Mouse (Mus musculus) heart, embryonic 16.5 days (tissue): ENCODE data around the gene Osbp. TPM values are rescaled to one million over a fixed set of nuclear protein-coding genes. Genes with fewer than 3 reads are reported as not detected.
"Not testable (repeated sequence)": the region's sequence is repeated elsewhere in the genome, so short reads cannot be mapped to it uniquely, and the experiment has no call there.

Experiments
- ATAC-seq: fragments of 200-750 bp; cut with Nextera tagmentation; replicated peaks from 2 replicates; pipeline ENCODE4 v1.8.0; 2017; ENCODE audit warnings: moderate number of reproducible peaks; ENCODE audit not compliant: insufficient read depth, low FRiP score; ENCODE audit errors: extremely low read depth
- H3K27ac ChIP-seq: fragments of 300-500 bp; sonication (generic); 2 replicates; pipeline ENCODE4 v1.5.1; 2014; ENCODE audit warnings: mild to moderate bottlenecking, low read length, control low read depth, moderate library complexity
- H3K27me3 ChIP-seq: fragments of 300-500 bp; sonication (generic); 2 replicates; pipeline ENCODE4 v1.6.1; 2014; ENCODE audit warnings: low read length, mixed read lengths; ENCODE audit not compliant: control insufficient read depth, insufficient read depth
- H3K36me3 ChIP-seq: fragments of 300-500 bp; sonication (generic); 2 replicates; pipeline ENCODE4 v1.6.1; 2014; ENCODE audit not compliant: control insufficient read depth, insufficient read depth
- H3K4me1 ChIP-seq: fragments of 300-500 bp; sonication (generic); 2 replicates; pipeline ENCODE4 v1.6.1; 2014; ENCODE audit warnings: low read length, mixed read lengths; ENCODE audit not compliant: control insufficient read depth, insufficient read depth
- H3K4me2 ChIP-seq: fragments of 300-500 bp; sonication (generic); 2 replicates; pipeline ENCODE4 v1.6.1; 2014; ENCODE audit warnings: low read depth, mild to moderate bottlenecking, control low read depth, low read length
- H3K4me3 ChIP-seq: fragments of 300-500 bp; sonication (generic); 2 replicates; pipeline ENCODE4 v1.5.1; 2014; ENCODE audit warnings: mild to moderate bottlenecking, control low read depth, low read length
- H3K9ac ChIP-seq: fragments of 300-500 bp; sonication (generic); 2 replicates; pipeline ENCODE4 v1.6.1; 2014; ENCODE audit warnings: low read length, control low read depth
- H3K9me3 ChIP-seq: fragments of 300-500 bp; sonication (generic); replicated peaks from 2 replicates; pipeline ENCODE4 v1.6.1; 2016; ENCODE audit warnings: low read length; ENCODE audit not compliant: control insufficient read depth
- WGBS: fragments of 180-500 bp; shearing (Covaris S2); extraction: QIAGEN DNeasy Blood & Tissue Kit; methylation state at CpG from one replicate; pipeline ENCODE4 v1.1.7; 2014; 5-methylcytosine and 5-hydroxymethylcytosine counted together
- polyA plus RNA-seq: library from polyadenylated mRNA; unstranded; fragments of >200 nt; fragmentation: Nextera tagmentation; extraction: Ambion mirVana; gene quantifications from 2 replicates; pipeline ENCODE4 v1.2.1, GENCODE M21; 2015

Osbp gene
- polyA plus RNA-seq, 1 experiment from 2014 or later, result 4.4 TPM

- Histone ChIP-seq H3K9ac (no peak overlapping the region), H3K27me3 (no peaks in the 10 kb centered on the region), H3K4me2 (no peak overlapping the region), H3K27ac (peak overlapping the region; percentile 77), H3K4me3 (no peak overlapping the region), H3K36me3 (peaks cover 79% of the 10 kb centered on the region), H3K4me1 (peaks cover 34% of the 10 kb centered on the region), H3K9me3 (no peaks in the 10 kb centered on the region)
- 50% methylated on average over 5 of the region's 5 CpGs for WGBS
- ATAC-seq, result peak; percentile 47; the same call in 1 of the 2 replicates
Observed at GRCm38 (mm10) chr19:11977363-11977762, 11.6 kb downstream of the Osbp start.

- Histone ChIP-seq H3K27ac (no peak overlapping the region), H3K4me3 (no peak overlapping the region), H3K27me3 (no peaks in the 10 kb centered on the region), H3K9ac (no peak overlapping the region), H3K4me2 (no peak overlapping the region), H3K9me3 (no peaks in the 10 kb centered on the region), H3K36me3 (peaks cover 82% of the 10 kb centered on the region), H3K4me1 (peaks cover 20% of the 10 kb centered on the region)
- ATAC-seq, result no peak
- WGBS, result 93% methylated on average over 4 of the region's 4 CpGs
Observed at GRCm38 (mm10) chr19:11980471-11980870, 14.7 kb downstream of the Osbp start.

- H3K27me3 ChIP-seq, result not testable (repeated sequence)
- 82% methylated on average over 5 of the region's 5 CpGs for WGBS
Observed at GRCm38 (mm10) chr19:11984614-11985013, 18.9 kb downstream of the Osbp start.

GRCm38 (mm10) chr19:11987841-11988240, 22.1 kb downstream of the Osbp start:
- H3K27me3 ChIP-seq, result no peaks in the 10 kb centered on the region
- H3K27ac ChIP-seq, result no peak overlapping the region
- no peak overlapping the region for H3K4me3 ChIP-seq
- H3K4me1 ChIP-seq, result no peaks in the 10 kb centered on the region
- 81% methylated on average over 3 of the region's 3 CpGs for WGBS
- no peak overlapping the region for H3K4me2 ChIP-seq
- no peak for ATAC-seq
- no peaks in the 10 kb centered on the region for H3K9me3 ChIP-seq
- peaks cover 68% of the 10 kb centered on the region for H3K36me3 ChIP-seq
- no peak overlapping the region for H3K9ac ChIP-seq

More at GRCm38 (mm10) chr19:11984614-11985013, 18.9 kb downstream of the Osbp start:
- not testable (repeated sequence) for H3K9ac ChIP-seq, ATAC-seq, H3K27ac ChIP-seq, H3K4me1 ChIP-seq, H3K4me3 ChIP-seq, H3K4me2 ChIP-seq, H3K9me3 ChIP-seq
- peaks cover 72% of the 10 kb centered on the region for H3K36me3 ChIP-seq

- Histone ChIP-seq H3K27me3 (no peaks in the 10 kb centered on the region), H3K36me3 (peaks cover 63% of the 10 kb centered on the region), H3K4me2 (no peak overlapping the region), H3K4me1 (no peaks in the 10 kb centered on the region), H3K4me3 (no peak overlapping the region), H3K9me3 (no peaks in the 10 kb centered on the region), H3K9ac (no peak overlapping the region), H3K27ac (no peak overlapping the region)
- no peak for ATAC-seq
- 93% methylated on average over 7 of the region's 7 CpGs for WGBS
Observed at GRCm38 (mm10) chr19:11989334-11989733, 23.6 kb downstream of the Osbp start.

- Histone ChIP-seq H3K4me2 (no peak overlapping the region), H3K4me3 (no peak overlapping the region), H3K4me1 (no peaks in the 10 kb centered on the region), H3K9me3 (no peaks in the 10 kb centered on the region), H3K27ac (no peak overlapping the region), H3K36me3 (peaks cover 62% of the 10 kb centered on the region), H3K27me3 (no peaks in the 10 kb centered on the region), H3K9ac (no peak overlapping the region)
- WGBS, result 89% methylated on average over 9 of the region's 9 CpGs
- no peak for ATAC-seq
Observed at GRCm38 (mm10) chr19:11992034-11992433, 26.3 kb downstream of the Osbp start.

GRCm38 (mm10) chr19:11992441-11993029, 26.8 kb downstream of the Osbp start:
- H3K36me3 ChIP-seq, result peaks cover 58% of the 10 kb centered on the region
- no peak overlapping the region for H3K4me3 ChIP-seq
- no peak overlapping the region for H3K9ac ChIP-seq
- no peaks in the 10 kb centered on the region for H3K27me3 ChIP-seq
- no peak overlapping the region for H3K27ac ChIP-seq
- WGBS, result 76% methylated on average over 10 of the region's 10 CpGs
- ATAC-seq, result no peak
- H3K4me2 ChIP-seq, result no peak overlapping the region
- H3K4me1 ChIP-seq, result no peaks in the 10 kb centered on the region
- H3K9me3 ChIP-seq, result no peaks in the 10 kb centered on the region

GRCm38 (mm10) chr19:11994703-11995431, 29.1 kb downstream of the Osbp start:
- ATAC-seq, result no peak
- Histone ChIP-seq H3K4me3 (no peak overlapping the region), H3K9ac (no peak overlapping the region), H3K36me3 (peaks cover 44% of the 10 kb centered on the region), H3K4me1 (0 out of 2 replicates have a peak, but pooled peaks cover 5% of the 10 kb centered on the region), H3K27me3 (no peaks in the 10 kb centered on the region), H3K27ac (no peak overlapping the region), H3K4me2 (no peak overlapping the region), H3K9me3 (no peaks in the 10 kb centered on the region)
- WGBS, result 88% methylated on average over 6 of the region's 6 CpGs

GRCm38 (mm10) chr19:11995722-11996448, 30.1 kb downstream of the Osbp start:
- 42% methylated on average over 2 of the region's 2 CpGs for WGBS
- Histone ChIP-seq H3K27ac (no peak overlapping the region), H3K9ac (no peak overlapping the region), H3K4me2 (no peak overlapping the region), H3K36me3 (peaks cover 38% of the 10 kb centered on the region), H3K4me1 (0 out of 2 replicates have a peak, but pooled peaks cover 5% of the 10 kb centered on the region), H3K27me3 (no peaks in the 10 kb centered on the region), H3K4me3 (no peak overlapping the region), H3K9me3 (no peaks in the 10 kb centered on the region)
- no peak for ATAC-seq
